Mouse (Mus musculus) layer of hippocampus, adult 2 months (tissue): ENCODE data around the gene Thsd4. TPM values are rescaled to one million over a fixed set of nuclear protein-coding genes. Genes with fewer than 3 reads are reported as not detected.
"Not testable (repeated sequence)": the region's sequence is repeated elsewhere in the genome, so short reads cannot be mapped to it uniquely, and the experiment has no call there.

ENCODE experiments used
- DNase-seq, 2 experiments: peaks; one replicate each; pipeline ENCODE4 v3.0.0; 2022; ENCODE audit warnings: low spot score in 2 of 2
- H3K27ac ChIP-seq: fragments of 200-600 bp; 2 replicates; pipeline ENCODE4 v1.8.1; 2022
- H3K4me3 ChIP-seq: fragments of 200-600 bp; 2 replicates; pipeline ENCODE4 v1.8.1; 2022; ENCODE audit warnings: mild to moderate bottlenecking
- CTCF ChIP-seq: fragments of 200-600 bp; conservative IDR thresholded peaks from 2 replicates; pipeline ENCODE4 v1.8.1; 2022; ENCODE audit warnings: antibody characterized with exemption, mild to moderate bottlenecking, moderate library complexity
- total RNA-seq, 2 experiments: library from RNA; stranded (reverse); gene quantifications; 2 replicates each; pipeline ENCODE4 v1.2.3; 2021

Gene Thsd4
- total RNA-seq, 2 experiments from 2014 or later: 18.9 to 20.9 TPM

GRCm38 (mm10) chr9:60203141-60203540 lies 318.7 kb downstream of the Thsd4 start:
- DNase-seq: no peak
- Histone ChIP-seq H3K27ac (0 out of 2 replicates have a peak overlapping the region, but pooled peaks have one; percentile 28), H3K4me3 (no peak overlapping the region)
- TF ChIP-seq CTCF: no peak

DNA sequence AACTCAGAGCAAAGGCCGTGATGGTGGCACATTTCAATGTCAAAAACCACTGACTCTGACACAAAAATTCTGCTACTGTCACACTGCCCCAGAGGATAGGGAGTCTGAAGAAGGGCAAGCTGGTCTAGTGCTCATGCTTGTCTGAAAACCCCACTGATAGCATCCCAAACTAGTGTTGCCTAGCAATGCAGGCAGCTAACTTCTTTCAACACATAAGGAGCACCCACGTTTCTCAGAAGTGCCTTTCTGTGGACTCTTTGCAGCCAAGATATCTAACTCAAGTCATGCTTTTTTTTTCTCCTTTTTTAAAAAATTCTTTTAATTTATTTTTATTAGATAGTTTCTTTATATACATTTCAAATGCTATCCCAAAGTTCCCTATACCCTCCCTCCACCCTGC lies 321.4 kb downstream of the Thsd4 start:
- Histone ChIP-seq H3K4me3 (no peak overlapping the region), H3K27ac (no peak overlapping the region)
- peak in 1 of 2 experiments; percentile 26 for DNase-seq
- no peak for TF ChIP-seq CTCF

GRCm38 (mm10) chr9:60198530-60199200 lies 323.2 kb downstream of the Thsd4 start:
- no peak for DNase-seq
- H3K4me3 ChIP-seq: no peak overlapping the region
- TF ChIP-seq CTCF: no peak
- H3K27ac ChIP-seq: no peak overlapping the region

GRCm38 (mm10) chr9:60195502-60195901 lies 326.3 kb downstream of the Thsd4 start:
- peak; percentile 72 for TF ChIP-seq CTCF
- no peak for DNase-seq
- no peak overlapping the region for H3K27ac ChIP-seq
- H3K4me3 ChIP-seq: no peak overlapping the region

- no peak for TF ChIP-seq CTCF
- no peak for DNase-seq
- no peak overlapping the region for H3K27ac ChIP-seq
- no peak overlapping the region for H3K4me3 ChIP-seq
Measured at GRCm38 (mm10) chr9:60194905-60195304, 326.9 kb downstream of the Thsd4 start.

GRCm38 (mm10) chr9:60192321-60192720 lies 329.5 kb downstream of the Thsd4 start:
- Histone ChIP-seq H3K4me3 (no peak overlapping the region), H3K27ac (no peak overlapping the region)
- no peak for DNase-seq
- TF ChIP-seq CTCF: no peak

DNA sequence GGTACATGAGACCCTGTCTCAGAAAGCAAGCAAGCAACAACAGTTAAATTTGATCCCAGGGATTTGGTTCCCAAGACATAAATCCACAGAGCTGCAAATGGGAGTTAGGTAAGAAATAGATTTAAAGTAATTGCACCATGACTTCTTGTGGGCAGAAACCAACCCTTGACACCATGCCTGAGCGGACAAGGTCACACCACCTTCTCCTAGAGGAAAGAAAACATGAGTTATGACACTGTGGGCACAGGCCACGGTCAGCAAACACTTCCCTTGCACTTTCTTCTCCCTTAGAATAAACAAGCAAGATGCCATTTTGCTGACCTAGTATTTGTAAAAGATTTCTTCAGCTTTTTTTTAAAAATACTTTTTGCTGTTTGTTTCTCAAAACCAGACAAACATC lies 334.4 kb downstream of the Thsd4 start:
- no peak for TF ChIP-seq CTCF
- no peak for DNase-seq
- Histone ChIP-seq H3K4me3 (no peak overlapping the region), H3K27ac (no peak overlapping the region)

DNA sequence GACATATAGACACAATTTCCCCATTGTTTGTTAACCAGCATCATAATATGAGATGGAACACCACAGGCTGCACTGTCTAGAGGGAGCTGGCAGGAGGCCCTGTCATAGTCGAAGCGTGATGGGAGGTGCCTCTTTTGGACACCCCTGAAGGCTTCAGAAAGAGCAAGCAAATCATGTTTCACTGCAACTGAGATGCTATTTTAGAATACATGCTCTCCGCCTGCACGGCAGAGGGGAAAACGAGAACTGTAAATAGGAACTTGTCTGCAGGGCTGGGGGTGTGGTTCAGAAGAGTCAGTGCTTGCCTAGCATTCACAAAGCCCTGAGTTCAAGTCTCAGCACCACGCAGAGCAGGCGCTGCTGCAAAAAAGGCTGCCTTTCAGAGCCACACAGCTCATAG lies 334.9 kb downstream of the Thsd4 start:
- H3K27ac ChIP-seq: no peak overlapping the region
- no peak overlapping the region for H3K4me3 ChIP-seq
- TF ChIP-seq CTCF: no peak
- DNase-seq: no peak

DNA sequence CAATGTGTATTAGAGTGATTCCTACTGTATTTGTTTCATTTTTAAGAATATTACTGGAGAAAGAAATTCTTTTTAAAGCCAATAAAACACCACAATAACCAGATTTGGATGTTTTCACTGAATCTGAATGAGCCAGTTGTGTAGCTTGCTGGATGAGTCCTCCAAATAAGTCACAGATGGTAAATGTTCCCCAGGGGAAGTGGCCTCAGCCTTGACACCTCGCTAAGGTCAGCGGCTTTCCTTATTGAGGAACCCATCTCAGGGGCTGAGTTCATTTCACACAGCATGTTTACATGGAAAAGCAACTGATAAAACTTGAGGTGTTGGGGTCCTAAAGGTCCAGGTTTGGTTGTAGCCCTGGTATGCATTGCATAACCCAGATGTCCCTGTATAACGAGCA lies 337.8 kb downstream of the Thsd4 start:
- DNase-seq: no peak
- Histone ChIP-seq H3K27ac (no peak overlapping the region), H3K4me3 (no peak overlapping the region)
- no peak for TF ChIP-seq CTCF

DNA sequence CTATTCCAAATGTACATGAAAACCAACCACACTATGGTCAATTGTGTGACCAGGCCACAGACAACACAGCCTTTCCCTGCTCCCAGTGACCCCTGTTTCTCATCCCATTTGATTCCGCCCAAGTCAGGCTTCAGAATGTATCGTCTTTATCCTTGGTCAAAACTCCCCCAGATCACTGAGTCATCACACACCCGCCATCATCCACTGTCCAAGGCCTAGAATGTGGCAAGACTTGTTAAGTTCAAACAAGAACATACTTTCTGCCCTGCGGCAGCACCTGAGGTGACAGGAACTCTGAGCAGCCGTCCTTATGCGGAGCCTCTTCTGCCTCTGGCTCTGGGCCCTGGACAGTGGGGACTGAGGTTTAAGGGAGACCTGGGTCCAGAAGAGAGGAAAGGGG lies 339.5 kb downstream of the Thsd4 start:
- no peak for TF ChIP-seq CTCF
- H3K27ac ChIP-seq: no peak overlapping the region
- no peak for DNase-seq
- H3K4me3 ChIP-seq: no peak overlapping the region

GRCm38 (mm10) chr9:60180936-60181335 lies 340.9 kb downstream of the Thsd4 start:
- no peak for TF ChIP-seq CTCF
- DNase-seq: no peak
- Histone ChIP-seq H3K4me3 (no peak overlapping the region), H3K27ac (no peak overlapping the region)

DNA sequence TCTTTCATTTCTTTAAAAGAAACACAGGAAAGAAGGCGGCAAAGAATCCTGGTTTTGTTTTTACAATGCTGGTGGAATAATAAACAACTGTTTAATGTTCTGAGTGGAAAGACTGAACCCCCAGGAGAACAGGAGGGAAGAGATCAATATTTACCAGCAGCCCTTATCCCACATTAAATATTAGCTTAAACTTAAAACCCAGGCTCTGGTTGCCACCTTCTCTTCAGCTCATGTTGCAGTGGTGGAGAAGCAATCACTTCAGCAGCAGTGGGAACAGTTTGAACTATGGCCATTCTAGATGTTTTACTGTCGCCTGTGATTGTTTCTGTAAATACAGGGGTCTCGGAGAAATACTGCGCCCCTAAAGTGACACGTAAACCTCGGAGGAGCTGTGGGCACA lies 341.7 kb downstream of the Thsd4 start:
- TF ChIP-seq CTCF: no peak
- no peak overlapping the region for H3K27ac ChIP-seq
- H3K4me3 ChIP-seq: no peak overlapping the region
- no peak for DNase-seq

GRCm38 (mm10) chr9:60176311-60176710 lies 345.5 kb downstream of the Thsd4 start:
- Histone ChIP-seq H3K27ac (no peak overlapping the region), H3K4me3 (no peak overlapping the region)
- no peak for DNase-seq
- no peak for TF ChIP-seq CTCF

GRCm38 (mm10) chr9:60172459-60173060 lies 349.3 kb downstream of the Thsd4 start:
- not testable (repeated sequence) for H3K4me3 ChIP-seq
- peak; percentile 62 to 63 for DNase-seq
- H3K27ac ChIP-seq: peak overlapping the region; percentile 77
